Mouse (Mus musculus) granulocyte monocyte progenitor cell, adult 5-6 weeks (primary cell): ENCODE measurements around the gene Hykk. TPM values are rescaled to one million over a fixed set of nuclear protein-coding genes. Genes with fewer than 3 reads are reported as not detected.
"Not testable (repeated sequence)": the region's sequence is repeated elsewhere in the genome, so short reads cannot be mapped to it uniquely, and the experiment has no call there.

ENCODE experiments used
- ATAC-seq: replicated peaks from 2 replicates; pipeline ENCODE4 v1.8.0; 2016; ENCODE audit warnings: mild to moderate bottlenecking, moderate TSS enrichment, inconsistent platforms; ENCODE audit not compliant: poor library complexity, severe bottlenecking
- total RNA-seq, 2 experiments: library from RNA; stranded (forward) in 1 of 2; stranded (reverse) in 1 of 2; fragments of 200-712, 200-1000 nt in 1 of 2; fragments of >200 nt in 1 of 2; fragmentation: Nextera tagmentation in 1 of 2; gene quantifications; 2 replicates each; pipeline ENCODE4 v1.2.3; 2014 to 2017

The Hykk gene
- not detected in 2 replicates for total RNA-seq (2014; fragmentation: Nextera tagmentation)
- not detected in 2 replicates for total RNA-seq (2017)

DNA sequence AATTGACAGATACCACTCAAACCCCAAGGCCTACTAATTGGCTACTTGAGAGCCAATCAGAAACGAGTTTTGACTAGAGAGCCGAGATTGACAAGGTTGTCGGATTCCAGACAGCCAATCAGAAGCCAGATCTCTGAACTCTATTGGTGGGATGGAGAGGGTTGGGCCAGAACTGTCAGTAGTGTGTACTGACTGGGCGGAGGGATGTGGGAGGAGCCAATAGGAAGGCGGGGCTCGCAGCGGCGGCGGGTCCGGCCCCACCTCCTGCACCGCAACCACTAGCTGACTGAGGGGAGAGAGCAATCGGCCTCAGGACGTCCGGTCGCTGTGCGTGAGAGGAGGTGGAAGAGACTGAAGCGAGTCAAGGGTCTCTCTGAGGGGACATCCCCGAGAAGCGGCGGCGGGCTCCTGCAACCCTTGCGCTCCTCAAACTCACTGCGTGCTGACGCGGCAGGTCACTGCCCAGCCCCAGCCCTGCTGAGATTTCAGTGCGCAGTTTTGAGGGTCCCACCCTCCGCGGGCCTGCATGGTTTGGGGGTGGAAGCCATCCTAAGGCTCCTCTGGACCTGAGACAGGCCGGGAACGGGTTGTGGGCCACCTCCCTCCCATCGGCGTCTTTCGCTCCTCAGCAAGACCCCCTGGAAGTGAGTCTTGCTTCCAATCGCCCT lies at the start of gene Hykk:
TSS of gene Hykk (plus strand) at position 274 of the 668 bp plus-strand sequence.
- ATAC-seq, result peak; percentile 99

DNA sequence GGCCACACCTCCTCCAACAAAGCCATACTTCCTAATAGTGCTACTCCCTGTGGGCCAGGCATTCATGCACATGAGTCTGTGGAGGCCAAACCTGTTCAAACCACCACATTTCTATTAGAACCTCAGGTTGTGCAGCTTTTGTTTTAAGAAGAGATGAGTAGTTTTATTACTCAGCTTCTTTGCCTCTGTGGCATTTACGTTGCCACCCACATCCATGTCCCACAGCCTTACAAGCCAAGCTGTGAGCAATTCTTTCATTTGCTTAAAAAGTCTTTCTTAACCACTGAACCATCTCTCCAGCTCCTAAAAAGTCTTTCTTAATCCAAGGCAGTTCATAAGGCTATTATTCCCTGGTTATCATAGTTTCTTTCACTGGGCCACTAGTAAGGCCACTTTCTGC lies 38.3 kb upstream of the Hykk start:
- no peak for ATAC-seq

DNA sequence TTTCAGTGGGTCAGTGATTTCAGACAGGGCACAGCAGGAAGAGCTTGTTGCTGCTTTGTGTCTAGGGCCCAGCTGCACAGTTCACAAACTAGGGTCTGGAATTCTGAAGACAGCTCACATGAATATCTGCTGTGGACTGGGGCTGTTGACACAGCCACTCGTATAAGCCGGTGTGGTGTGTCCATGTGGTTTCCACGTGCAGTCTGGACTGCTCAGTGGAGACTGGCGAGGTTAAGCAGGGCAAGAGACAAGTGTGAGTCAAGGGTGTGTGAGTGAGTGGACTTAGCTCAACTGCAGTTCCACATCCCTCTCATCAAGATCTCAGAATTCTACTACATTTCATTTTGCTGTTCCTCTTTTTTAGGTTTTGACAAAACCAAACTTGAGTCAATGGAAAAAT lies 25.0 kb upstream of the Hykk start:
- ATAC-seq, result no peak

DNA sequence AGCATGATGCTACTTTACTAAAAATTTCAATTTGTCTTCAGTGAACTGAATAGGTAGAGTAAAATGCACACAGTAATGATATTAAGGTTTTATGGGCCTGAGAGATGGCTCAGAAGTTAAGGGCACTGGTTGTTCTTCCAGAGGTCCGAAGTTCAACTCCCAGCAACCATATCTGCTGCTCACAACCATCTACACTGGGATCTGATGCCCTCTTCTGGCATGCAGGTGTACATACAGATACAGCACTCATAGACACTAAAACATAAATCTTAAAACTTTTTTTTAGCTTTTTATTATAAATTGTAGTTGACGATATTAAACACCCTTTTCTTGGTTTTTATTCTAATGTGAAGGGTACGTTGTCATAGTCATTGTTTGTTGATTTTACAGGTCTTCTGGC lies 20.0 kb upstream of the Hykk start:
- ATAC-seq, result no peak

DNA sequence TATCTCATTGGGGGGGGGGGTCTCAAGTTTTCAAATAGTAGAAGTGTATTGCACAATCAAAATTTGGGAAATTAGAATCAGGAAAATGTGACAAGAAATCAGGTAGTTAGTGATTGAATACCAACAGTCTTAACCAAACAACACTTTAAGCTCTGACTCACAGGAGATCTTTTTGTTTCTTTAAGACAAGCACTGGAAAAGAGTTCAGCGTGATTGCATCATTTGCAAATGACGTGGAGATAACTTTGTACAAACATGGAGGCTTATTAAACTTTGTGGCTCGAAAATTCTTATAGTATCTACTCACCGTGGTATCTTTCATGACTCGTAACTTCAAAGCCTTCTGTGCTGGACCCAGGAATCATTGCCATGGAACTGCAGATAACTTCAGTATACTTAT lies 7.6 kb upstream of the Hykk start:
- no peak for ATAC-seq

DNA sequence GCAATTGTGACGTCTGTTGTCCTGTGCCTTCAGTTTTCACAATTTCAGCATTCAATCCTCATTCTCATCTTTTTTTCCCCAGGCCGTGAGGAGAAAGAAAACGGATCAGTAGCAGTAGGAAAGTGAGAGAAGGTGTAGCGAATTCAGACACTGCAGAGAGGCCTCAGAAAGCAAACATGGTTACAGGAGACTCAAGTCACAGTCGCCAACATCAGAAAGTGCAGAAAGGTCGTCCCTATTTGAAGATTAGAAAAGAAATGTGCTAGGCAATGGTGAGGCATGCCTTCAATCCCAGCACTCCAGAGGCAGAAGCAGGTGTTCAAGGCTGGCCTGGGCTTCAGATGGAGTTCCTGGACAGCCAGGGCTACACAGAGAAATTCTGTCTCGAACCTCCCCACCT lies 1.5 kb upstream of the Hykk start:
- ATAC-seq, result no peak

DNA sequence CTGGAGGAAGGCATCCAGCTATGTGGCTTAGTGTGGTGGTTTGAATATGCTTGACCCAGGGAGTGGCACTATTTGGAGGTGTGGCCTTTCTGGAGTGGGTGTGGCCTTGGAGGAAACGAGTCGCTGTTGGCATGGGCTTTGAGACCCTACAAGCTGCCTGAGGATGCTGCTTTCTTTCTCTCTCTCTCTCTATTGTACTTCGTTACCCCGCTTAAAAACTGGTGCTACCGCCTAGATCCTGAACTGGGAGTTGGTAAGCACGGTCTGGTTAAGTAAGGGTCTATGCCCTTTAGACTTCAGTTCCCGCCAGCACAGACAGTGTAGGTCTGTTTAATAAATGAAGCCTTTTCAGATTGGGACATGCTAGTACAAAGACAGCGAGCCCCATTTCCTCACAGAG lies 682 bp upstream of the Hykk start:
- ATAC-seq, result no peak

DNA sequence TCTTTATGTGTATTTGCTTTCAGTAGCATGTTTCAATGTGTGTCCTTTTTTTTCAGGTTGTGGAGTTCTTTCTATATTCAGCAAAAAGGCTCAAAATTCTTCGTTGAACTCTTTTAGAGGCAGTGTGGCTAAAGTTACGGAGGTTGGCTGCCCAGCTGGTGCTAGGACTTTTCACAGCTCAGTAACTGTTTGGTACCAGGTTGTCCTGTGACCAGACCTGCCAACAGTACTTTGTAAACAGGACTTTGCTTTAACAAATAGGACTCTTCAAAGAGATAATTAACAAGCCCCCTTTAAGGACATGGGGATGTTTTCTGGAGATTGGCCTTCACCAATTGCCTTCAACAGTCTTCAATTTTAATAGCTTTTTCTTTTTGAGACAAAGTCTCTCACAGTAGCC lies 1.1 kb downstream of the Hykk start:
- ATAC-seq, result no peak

DNA sequence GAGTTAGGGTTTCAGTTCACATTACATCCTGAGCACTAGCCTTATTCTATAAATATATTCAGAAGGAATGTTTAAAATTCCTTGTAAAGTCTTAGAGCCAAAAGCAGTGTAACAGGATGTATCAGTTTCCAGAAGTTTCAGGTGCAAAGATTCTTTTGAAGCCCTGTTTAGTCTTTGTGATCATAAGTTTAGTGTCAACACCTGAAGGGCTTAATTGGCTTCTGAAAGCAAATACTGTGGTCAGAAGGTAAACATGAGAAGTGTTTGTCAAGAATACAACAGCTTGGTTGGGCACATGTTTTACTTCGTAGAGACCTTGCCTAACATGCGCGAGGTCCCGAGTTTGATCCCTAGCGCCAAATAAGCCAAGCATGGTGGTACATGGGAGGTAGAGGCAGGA lies 1.7 kb downstream of the Hykk start:
- ATAC-seq, result no peak

DNA sequence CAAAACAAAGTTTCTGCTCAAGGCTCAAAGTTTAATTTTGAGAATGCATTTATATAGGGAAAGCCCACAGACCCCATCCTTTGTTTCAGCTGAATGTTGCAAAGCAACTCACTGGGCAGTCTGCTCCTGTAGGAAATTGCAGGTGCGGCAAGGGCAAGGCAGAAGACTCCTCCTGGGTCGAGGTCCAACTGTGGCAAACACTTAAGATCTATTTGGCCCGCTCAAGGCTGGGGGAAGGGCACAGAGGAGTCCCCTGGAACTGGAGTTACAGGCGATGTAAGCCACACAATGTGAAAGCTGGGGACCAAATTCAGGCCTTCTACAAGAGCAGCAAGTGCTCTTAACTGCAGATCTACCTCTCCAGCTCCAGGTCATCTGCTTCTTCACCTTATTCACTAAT lies 2.9 kb downstream of the Hykk start:
- ATAC-seq, result no peak

DNA sequence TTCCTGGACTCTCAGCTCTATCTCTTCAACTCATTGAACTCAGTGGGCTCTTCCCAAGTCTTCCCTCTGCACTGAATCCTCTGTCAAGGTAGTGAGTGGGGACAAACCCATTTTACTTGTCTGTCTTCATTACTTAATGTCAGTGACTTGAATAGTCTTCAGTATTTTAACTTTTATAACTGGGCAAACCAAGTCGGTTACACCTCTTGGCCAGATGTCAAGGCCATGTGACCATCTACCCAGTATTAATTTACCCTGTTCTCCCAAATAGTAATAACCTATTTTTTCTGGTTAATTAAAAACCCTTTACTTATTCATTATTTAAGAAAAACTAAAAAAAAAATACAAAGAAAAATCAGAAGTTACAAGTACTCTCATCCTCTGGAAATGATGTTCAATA lies 13.7 kb downstream of the Hykk start:
- no peak for ATAC-seq

DNA sequence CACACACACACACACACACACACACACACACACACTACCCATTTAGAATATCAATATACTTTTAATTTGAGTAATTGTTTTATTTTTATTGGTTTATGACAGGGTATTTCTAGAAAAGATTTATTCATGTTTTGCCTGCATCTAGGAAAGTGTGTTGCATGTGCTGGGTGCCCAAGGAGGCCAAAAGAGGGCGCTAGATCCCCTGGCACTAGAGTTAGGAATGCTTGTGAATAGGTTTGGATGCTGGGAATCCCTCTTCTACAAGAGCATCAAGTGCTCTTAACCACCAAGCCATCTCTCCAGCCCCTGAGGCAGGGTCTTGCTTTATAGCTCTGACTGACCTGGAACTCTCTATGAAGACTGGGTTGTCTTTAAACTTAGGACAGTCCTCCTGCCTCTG lies 14.7 kb downstream of the Hykk start:
- ATAC-seq, result no peak

DNA sequence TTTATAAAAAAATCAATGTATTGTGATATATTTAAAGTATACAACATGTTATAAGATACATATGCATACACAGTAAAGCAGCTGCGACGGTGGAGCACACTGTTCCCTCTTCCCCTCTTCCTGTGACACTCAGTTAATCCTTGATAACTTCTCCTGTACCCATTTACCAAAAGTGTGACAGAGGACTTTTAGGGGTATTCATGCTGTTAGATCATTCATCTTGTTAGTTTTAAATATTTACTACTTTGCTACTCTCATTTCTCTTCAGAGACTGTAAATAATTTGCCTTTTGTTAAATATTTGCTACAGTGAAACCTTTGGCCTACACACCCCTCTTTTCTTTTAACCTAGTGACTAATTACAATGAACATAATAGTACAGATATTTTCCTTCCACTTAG lies 15.3 kb downstream of the Hykk start:
- ATAC-seq, result no peak

DNA sequence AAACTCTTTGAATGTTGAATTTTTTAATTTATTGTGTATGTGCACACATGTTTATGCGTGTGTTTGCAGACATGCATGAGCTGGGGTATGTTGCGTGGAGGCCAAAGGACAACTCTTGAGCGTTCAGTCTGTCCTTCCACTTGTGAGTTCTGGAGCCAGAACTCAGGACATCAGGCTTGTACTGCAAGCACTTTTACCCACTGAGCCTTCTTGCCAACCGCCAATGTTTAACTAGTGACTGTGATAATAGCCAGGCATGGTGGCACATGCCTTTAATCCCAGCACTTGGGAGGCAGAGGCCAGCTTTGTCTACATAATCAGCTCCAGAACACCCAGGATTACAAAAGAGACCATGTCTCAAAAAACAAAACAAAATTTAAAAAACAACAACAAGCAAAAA lies 25.0 kb downstream of the Hykk start:
- no peak for ATAC-seq

DNA sequence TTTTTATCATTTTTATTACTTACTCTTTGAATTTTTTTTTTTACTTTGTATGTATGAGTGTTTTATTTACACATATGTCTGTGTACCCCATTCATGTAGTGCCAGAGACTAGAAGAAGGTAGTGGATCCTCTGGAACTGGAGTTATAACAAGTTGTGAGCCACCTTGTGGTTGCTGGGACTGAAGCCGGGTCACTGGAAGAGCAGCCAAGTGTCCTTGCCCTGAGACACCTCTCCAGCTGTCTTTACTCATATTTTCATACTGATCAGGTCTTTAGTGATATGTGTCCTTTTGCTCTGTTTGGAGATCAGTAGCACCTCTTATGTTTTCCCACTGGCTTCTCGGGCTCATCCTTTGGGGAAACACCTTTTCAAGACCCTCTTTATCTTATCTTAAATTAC lies 27.4 kb downstream of the Hykk start:
- no peak for ATAC-seq

DNA sequence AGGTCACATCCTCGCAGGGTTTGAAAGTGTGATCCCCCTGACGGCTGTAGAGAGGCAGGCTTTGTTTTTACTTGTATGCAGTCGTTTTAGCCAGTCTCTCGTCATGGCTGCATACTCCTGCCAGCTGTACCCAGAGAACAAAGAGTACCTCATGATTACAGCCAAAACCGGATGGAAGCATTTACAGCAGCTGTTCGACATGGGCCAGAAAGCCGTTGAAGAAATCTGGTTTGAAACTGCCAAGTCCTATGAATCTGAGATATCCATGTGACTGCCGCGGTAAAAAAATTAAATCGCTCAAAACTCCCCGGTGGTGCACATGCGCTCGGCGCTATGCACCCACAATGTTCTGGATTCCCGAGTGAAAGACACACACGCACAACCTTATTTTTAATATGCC lies 29.2 kb downstream of the Hykk start:
- ATAC-seq, result no peak

DNA sequence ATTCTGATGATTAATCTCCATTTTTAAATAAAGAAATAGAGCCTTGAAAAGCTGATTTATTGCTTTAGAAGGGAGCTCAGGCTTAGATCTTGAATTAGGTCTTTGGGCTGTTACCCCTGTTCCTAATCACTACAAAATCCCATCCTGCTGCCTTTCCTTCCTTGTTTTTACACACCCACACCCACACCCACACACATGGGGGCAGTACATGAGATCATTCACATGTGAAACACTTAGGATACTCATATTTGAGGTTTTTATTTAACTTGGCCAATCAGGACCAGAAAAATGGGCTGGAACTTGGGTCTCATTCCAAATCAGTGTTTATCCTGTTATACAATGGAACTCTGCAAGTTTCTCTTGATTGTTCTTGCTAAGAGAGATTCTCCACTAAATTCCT lies 32.4 kb downstream of the Hykk start:
- ATAC-seq, result no peak

DNA sequence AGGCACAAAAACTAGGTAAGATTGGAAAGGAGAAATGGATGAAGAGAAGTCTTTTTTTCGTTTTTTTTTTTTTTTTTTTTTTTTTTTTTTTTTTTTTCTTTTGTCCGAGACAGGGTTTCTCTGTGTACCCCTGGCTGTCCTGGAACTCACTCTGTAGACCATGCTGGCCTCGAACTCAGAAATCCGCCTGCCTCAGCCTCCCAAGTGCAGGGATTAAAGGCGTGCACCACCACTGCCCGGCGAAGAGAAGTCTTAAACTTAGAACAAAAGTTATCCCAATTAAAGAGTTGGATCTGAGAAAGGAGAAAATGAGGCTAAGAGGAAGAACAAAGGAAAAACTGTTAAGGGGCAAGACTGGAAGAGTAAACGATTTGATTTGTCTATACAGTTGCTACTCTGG lies 33.1 kb downstream of the Hykk start:
- not testable (repeated sequence) for ATAC-seq

DNA sequence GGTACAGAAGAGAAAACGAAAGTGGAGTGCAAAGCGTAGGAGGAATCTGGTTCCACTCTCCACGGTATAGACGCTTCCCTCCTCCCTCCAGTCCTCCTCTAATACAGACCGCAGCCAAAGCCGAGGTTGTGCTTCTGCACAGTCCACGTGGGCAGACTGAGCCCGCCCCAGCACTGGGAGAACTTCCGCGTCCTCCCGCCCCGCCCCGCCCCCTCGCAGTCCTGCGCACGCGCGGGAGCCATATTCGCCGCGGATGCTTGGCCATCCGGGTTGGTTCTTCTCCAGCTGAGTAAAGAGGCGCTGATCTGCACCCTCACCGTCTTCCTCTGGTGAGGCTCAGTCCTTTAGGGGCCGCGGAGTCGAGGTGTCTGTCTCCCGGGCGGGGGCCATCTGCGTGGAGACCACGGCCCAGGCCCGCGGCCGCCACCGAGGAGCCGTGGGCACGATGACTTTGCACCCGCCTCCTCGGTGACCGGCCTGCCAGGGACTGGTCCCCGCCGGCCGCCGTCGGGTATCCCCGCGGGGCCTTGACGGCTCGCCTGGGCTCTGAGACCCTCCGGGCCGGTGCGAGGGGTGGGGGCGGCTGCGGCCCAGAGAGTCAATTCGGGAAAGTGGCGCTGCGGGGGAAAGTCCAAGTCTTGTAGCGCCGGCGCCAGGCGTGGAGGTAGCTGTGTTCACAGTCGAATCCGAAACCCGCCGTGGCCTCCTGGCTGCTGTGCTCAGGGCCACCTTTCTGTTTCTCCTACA lies 33.7 kb downstream of the Hykk start, which contains the start of the genes Psma4 and AY074887:
TSS of gene Psma4 (plus strand) at position 216 of the 747 bp plus-strand sequence.
TSS of gene AY074887 (minus strand) at position 424 of the 747 bp plus-strand sequence.
- ATAC-seq, result peak; percentile 99

DNA sequence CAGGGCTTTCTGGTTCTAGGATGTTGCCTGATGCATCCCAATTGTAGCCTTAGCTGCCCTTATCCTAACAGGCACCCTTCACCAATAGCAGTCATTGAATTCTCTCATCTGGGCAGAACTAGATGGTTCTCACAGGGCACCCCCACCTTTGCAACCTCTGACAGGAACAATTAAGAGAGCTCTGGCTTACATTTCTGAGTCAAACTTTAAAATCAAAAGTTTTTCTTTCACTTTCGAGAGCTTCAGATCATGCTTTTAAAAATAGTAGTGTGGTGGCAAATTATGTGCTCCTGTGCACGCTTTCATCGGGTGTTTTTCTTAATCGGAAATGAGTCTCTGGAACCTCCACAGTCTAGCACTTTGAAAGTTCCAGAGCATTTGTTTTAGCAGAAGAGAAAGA lies 44.0 kb downstream of the Hykk start:
- ATAC-seq, result no peak

DNA sequence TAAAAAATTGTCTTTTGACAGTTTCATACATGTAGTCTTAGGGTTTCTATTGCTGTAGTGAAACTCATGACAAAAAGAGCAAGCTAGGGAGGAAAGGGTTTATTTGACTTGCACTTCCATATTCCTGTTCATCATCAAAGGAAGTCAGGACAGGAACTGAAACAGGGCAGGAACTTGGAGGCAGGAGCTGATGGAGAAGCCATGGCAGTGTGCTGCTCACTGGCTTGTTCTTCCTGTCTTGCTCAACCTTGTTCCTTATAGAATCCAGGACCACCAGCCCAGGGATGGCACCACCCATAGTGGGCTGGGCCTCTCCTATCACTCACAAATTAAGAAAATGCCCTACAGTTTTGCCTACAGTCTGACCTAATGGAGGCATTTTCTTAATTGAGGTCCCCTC lies 46.6 kb downstream of the Hykk start:
- peak; percentile 71 for ATAC-seq
